Mouse (Mus musculus): ENCODE measurements around the gene Lrrc61. TPM values are rescaled to one million over a fixed set of nuclear protein-coding genes. Genes with fewer than 3 reads are reported as not detected.

The Lrrc61 gene
- polyA plus RNA-seq, 1 experiment from 2014 or later: 2.4 TPM

GRCm38 (mm10) chr6:48569065-48569807 lies 14.6 kb downstream of the Lrrc61 start:
- H3K4me3 ChIP-seq (ENCODE audit: low read depth, low read length): no peak overlapping the region
- H3K27ac ChIP-seq (ENCODE audit: low read depth): no peak overlapping the region
- ATAC-seq (no peak), DNase-seq (peak; percentile 10)
- H3K4me1 ChIP-seq (ENCODE audit: insufficient read depth): peaks cover 24% of the 10 kb centered on the region
- no peak overlapping the region for H3K4me2 ChIP-seq (ENCODE audit: low read depth, low read length)
- TF ChIP-seq CTCF (IDR thresholded peaks at IDR 0.05; ENCODE audit: low read depth): no peak
- TF ChIP-seq EP300 (IDR thresholded peaks at IDR 0.05; ENCODE audit: low read depth): no peak
- no peaks in the 10 kb centered on the region for H3K36me3 ChIP-seq (replicated peaks; ENCODE audit: insufficient read depth, low read length)
- no peaks in the 10 kb centered on the region for H3K9me3 ChIP-seq (ENCODE audit: low read length)
- H3K9ac ChIP-seq (replicated peaks): no peak overlapping the region
- H3K27me3 ChIP-seq (ENCODE audit: insufficient read depth, low read length): no peaks in the 10 kb centered on the region
- 77% methylated on average over 8 of the region's 8 CpGs for WGBS (ENCODE audit: insufficient replicate concordance)

DNA sequence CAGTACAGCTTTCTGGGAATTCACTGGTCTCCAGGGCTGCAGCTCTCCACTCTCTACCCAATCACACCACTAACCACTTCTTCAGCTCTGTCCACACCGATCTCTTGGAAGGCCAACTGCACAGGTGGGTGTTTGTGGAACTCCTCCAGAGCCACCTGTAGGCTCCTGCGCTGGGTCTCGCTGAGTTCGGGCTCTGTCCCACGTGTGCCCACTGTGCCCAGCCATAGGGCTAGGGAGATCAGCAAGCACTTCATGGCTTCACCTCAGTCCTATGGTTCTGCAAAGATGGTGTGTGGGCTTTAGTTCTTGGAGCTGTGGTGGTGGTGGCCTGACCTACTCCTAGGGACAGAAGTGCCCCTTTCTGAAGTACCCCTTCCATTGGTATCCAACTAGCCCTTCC lies 17.4 kb downstream of the Lrrc61 start:
- TF ChIP-seq EP300 (IDR thresholded peaks at IDR 0.05; ENCODE audit: low read depth) (no peak), CTCF (IDR thresholded peaks at IDR 0.05; ENCODE audit: low read depth) (no peak)
- Histone ChIP-seq H3K9ac (replicated peaks) (peak overlapping the region; percentile 36), H3K4me3 (ENCODE audit: low read depth, low read length) (peak overlapping the region; percentile 36), H3K4me2 (ENCODE audit: low read depth, low read length) (peak overlapping the region; percentile 68), H3K9me3 (ENCODE audit: low read length) (no peaks in the 10 kb centered on the region), H3K27me3 (ENCODE audit: insufficient read depth, low read length) (no peaks in the 10 kb centered on the region), H3K36me3 (replicated peaks; ENCODE audit: insufficient read depth, low read length) (no peaks in the 10 kb centered on the region), H3K27ac (ENCODE audit: low read depth) (peak overlapping the region; percentile 84), H3K4me1 (ENCODE audit: insufficient read depth) (peaks cover 19% of the 10 kb centered on the region)
- ATAC-seq (no peak), DNase-seq (no peak)
- 79% methylated on average over 5 of the region's 5 CpGs for WGBS (ENCODE audit: insufficient replicate concordance)

DNA sequence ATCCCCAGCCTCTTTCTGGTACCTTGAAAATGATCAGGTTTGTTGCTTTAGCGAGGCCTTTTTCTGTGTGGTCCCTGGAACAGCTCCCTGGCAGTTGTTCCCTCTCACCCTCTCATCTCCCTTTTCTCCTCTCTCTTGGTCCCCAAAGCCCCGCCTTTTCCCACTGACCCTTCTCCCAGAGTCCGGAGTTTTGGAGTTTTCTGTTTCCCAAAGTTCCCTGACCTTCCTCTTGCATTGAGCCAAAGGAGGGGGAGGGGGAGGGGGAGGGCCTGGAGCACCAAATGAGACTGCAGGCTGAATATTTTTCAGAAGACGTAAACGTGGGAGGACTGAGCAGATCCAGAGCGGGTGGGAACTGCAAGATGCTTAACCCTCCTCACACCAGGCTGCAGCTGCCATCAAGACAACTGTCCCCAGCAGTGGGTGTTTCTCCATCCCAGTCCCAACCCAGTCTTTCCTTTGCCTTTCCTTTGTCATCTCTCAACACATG lies 18.0 kb downstream of the Lrrc61 start, which contains the start of gene Rarres2:
Gene Rarres2 (minus strand): TSS at position 218 of the 490 bp plus-strand sequence.
- peak; percentile 65 for DNase-seq
- Histone ChIP-seq H3K4me3 (ENCODE audit: low read depth, low read length) (peak within 1 kb of the TSS; percentile 36), H3K9ac (replicated peaks) (peak within 1 kb of the TSS; percentile 36), H3K4me2 (ENCODE audit: low read depth, low read length) (peak within 1 kb of the TSS; percentile 68), H3K27ac (ENCODE audit: low read depth) (peak within 1 kb of the TSS; percentile 84), H3K4me1 (ENCODE audit: insufficient read depth) (peaks cover 19% of the 10 kb centered on the region), H3K9me3 (ENCODE audit: low read length) (no peaks in the 10 kb centered on the region), H3K36me3 (replicated peaks; ENCODE audit: insufficient read depth, low read length) (no peaks in the 10 kb centered on the region), H3K27me3 (ENCODE audit: insufficient read depth, low read length) (no peaks in the 10 kb centered on the region)
- ATAC-seq: peak; percentile 80
- 45% methylated on average over 6 of the region's 6 CpGs for WGBS (ENCODE audit: insufficient replicate concordance)
- TF ChIP-seq EP300 (IDR thresholded peaks at IDR 0.05; ENCODE audit: low read depth): peak; percentile 46; the same call in 1 of the 2 replicates
- TF ChIP-seq CTCF (IDR thresholded peaks at IDR 0.05; ENCODE audit: low read depth): no peak

GRCm38 (mm10) chr6:48573280-48573679 lies 18.7 kb downstream of the Lrrc61 start:
- Histone ChIP-seq H3K4me1 (ENCODE audit: insufficient read depth) (peaks cover 19% of the 10 kb centered on the region), H3K4me2 (ENCODE audit: low read depth, low read length) (no peak overlapping the region), H3K9me3 (ENCODE audit: low read length) (no peaks in the 10 kb centered on the region), H3K27ac (ENCODE audit: low read depth) (peak overlapping the region; percentile 71), H3K9ac (replicated peaks) (no peak overlapping the region), H3K27me3 (ENCODE audit: insufficient read depth, low read length) (no peaks in the 10 kb centered on the region), H3K4me3 (ENCODE audit: low read depth, low read length) (no peak overlapping the region), H3K36me3 (replicated peaks; ENCODE audit: insufficient read depth, low read length) (no peaks in the 10 kb centered on the region)
- no peak for ATAC-seq
- peak; percentile 32 for DNase-seq
- WGBS (ENCODE audit: insufficient replicate concordance): 52% methylated on average over 10 of the region's 10 CpGs
- no peak for TF ChIP-seq EP300 (IDR thresholded peaks at IDR 0.05; ENCODE audit: low read depth)

DNA sequence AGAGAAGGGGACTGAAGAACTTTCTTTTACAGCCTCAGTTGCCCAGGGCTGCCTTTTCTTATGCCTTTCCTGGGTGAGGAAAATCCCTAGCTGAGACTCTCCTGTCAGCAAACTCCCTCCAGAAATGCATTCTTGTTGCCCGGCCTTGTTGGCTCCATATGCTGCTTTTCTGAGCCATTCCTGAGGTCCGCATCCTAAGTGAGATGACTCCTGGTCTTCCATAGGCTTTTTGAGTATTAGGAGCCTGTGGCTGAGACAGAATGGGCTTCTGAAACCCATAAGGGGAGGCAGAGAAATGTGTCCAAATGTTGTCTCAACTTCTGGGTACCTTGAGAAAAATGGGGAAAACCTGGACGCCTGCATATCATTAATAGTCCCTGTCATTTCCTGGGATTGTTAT lies 19.4 kb downstream of the Lrrc61 start:
- WGBS (ENCODE audit: insufficient replicate concordance): 69% methylated on average over 3 of the region's 3 CpGs
- no peaks in the 10 kb centered on the region for H3K36me3 ChIP-seq (replicated peaks; ENCODE audit: insufficient read depth, low read length)
- peaks cover 19% of the 10 kb centered on the region for H3K4me1 ChIP-seq (ENCODE audit: insufficient read depth)
- ATAC-seq (no peak), DNase-seq (peak; percentile 4)
- H3K4me3 ChIP-seq (ENCODE audit: low read depth, low read length): no peak overlapping the region
- no peak overlapping the region for H3K4me2 ChIP-seq (ENCODE audit: low read depth, low read length)
- H3K9ac ChIP-seq (replicated peaks): no peak overlapping the region
- no peak for TF ChIP-seq EP300 (IDR thresholded peaks at IDR 0.05; ENCODE audit: low read depth)
- TF ChIP-seq CTCF (IDR thresholded peaks at IDR 0.05; ENCODE audit: low read depth): no peak
- H3K27ac ChIP-seq (ENCODE audit: low read depth): no peak overlapping the region
- H3K27me3 ChIP-seq (ENCODE audit: insufficient read depth, low read length): no peaks in the 10 kb centered on the region
- H3K9me3 ChIP-seq (ENCODE audit: low read length): no peaks in the 10 kb centered on the region

- H3K9ac ChIP-seq (replicated peaks): no peak overlapping the region
- ATAC-seq (no peak), DNase-seq (no peak)
- no peaks in the 10 kb centered on the region for H3K4me1 ChIP-seq (ENCODE audit: insufficient read depth)
- H3K27me3 ChIP-seq (ENCODE audit: insufficient read depth, low read length): no peaks in the 10 kb centered on the region
- WGBS (ENCODE audit: insufficient replicate concordance): 43% methylated on average over 5 of the region's 5 CpGs
- TF ChIP-seq EP300 (IDR thresholded peaks at IDR 0.05; ENCODE audit: low read depth): no peak
- no peak for TF ChIP-seq CTCF (IDR thresholded peaks at IDR 0.05; ENCODE audit: low read depth)
- H3K9me3 ChIP-seq (ENCODE audit: low read length): no peaks in the 10 kb centered on the region
- H3K4me3 ChIP-seq (ENCODE audit: low read depth, low read length): no peak overlapping the region
- no peak overlapping the region for H3K4me2 ChIP-seq (ENCODE audit: low read depth, low read length)
- H3K27ac ChIP-seq (ENCODE audit: low read depth): peak overlapping the region; percentile 55
- H3K36me3 ChIP-seq (replicated peaks; ENCODE audit: insufficient read depth, low read length): no peaks in the 10 kb centered on the region
These were observed 24.1 kb downstream of the Lrrc61 start for GRCm38 (mm10) chr6:48578736-48579135.
